In genomic region chr1:138983465-138983864, GRCm38 (mm10) we compare ENCODE assay signal across 10 mouse cellular contexts. TPM values are rescaled to one million over a fixed set of nuclear protein-coding genes. Genes with fewer than 3 reads are reported as not detected.
A peak's percentile ranks its signal among the peaks of the same experiment; 100 is the strongest.
DNase-seq lines count a peak whose midpoint lies in the region; ATAC-seq and TF ChIP-seq lines count a peak whose summit lies in the region.
"Had no signal": no experiment of that assay in that cellular context is flagged by ENCODE, and none has a peak within 500 bp of the region (broad histone marks: within the 10 kb centered on the region; RNA-seq: fewer than 3 reads in every experiment).

No protein-coding gene starts in this region.

- 0 out of 2 replicates have a peak overlapping the region, but pooled peaks have one; percentile 5 for H3K4me2 ChIP-seq in kidney, postnatal 0 days (ENCODE audit: low read length)
- H3K4me2 ChIP-seq in kidney, embryonic 14.5 days (replicated peaks; ENCODE audit: low read depth, low read length), result no peak overlapping the region
- no peak overlapping the region for H3K4me2 ChIP-seq in midbrain, embryonic 16.5 days (ENCODE audit: low read length)
- H3K4me2 ChIP-seq: hindbrain, embryonic 15.5 days had no signal

- no peaks in the 10 kb centered on the region for H3K36me3 ChIP-seq in kidney, postnatal 0 days (ENCODE audit: insufficient read depth, low read length)
- H3K36me3 ChIP-seq in kidney, embryonic 14.5 days (ENCODE audit: control insufficient read depth, insufficient read depth, low read length), result no peaks in the 10 kb centered on the region
- H3K36me3 ChIP-seq in midbrain, embryonic 16.5 days (ENCODE audit: control insufficient read depth, insufficient read depth, low read length), result no peaks in the 10 kb centered on the region
- H3K36me3 ChIP-seq: hindbrain, embryonic 15.5 days had no signal

- ATAC-seq in kidney, postnatal 0 days (replicated peaks; ENCODE audit: low FRiP score, low read depth), result no peak
- no peak for ATAC-seq in kidney, embryonic 14.5 days (ENCODE audit: low FRiP score, low TSS enrichment)
- ATAC-seq in midbrain, embryonic 16.5 days, result no peak
- ATAC-seq in inflammation-experienced regulatory T-cells, adult 6 months, result no peak

- no peaks in the 10 kb centered on the region for H3K9me3 ChIP-seq in kidney, postnatal 0 days (replicated peaks; ENCODE audit: low read length)
- H3K9me3 ChIP-seq in kidney, embryonic 14.5 days (ENCODE audit: control insufficient read depth, low read length), result no peaks in the 10 kb centered on the region
- H3K9me3 ChIP-seq in midbrain, embryonic 16.5 days (replicated peaks; ENCODE audit: control insufficient read depth, low read length, poor library complexity, severe bottlenecking), result no peaks in the 10 kb centered on the region
- H3K9me3 ChIP-seq: hindbrain, embryonic 15.5 days had no signal

- H3K27ac ChIP-seq in kidney, postnatal 0 days, result no peak overlapping the region
- no peak overlapping the region for H3K27ac ChIP-seq in kidney, embryonic 14.5 days (ENCODE audit: low read depth, low read length)
- no peak overlapping the region for H3K27ac ChIP-seq in midbrain, embryonic 16.5 days (ENCODE audit: low read length)
- H3K27ac ChIP-seq: hindbrain, embryonic 15.5 days had no signal

- H3K9ac ChIP-seq in kidney, postnatal 0 days (ENCODE audit: low read depth, low read length), result no peak overlapping the region
- H3K9ac ChIP-seq in kidney, embryonic 14.5 days (ENCODE audit: low read depth, low read length), result no peak overlapping the region
- no peak overlapping the region for H3K9ac ChIP-seq in midbrain, embryonic 16.5 days (ENCODE audit: low read depth, low read length)
- H3K9ac ChIP-seq: hindbrain, embryonic 15.5 days had no signal

- no peaks in the 10 kb centered on the region for H3K4me1 ChIP-seq in kidney, postnatal 0 days (replicated peaks; ENCODE audit: insufficient read depth, low read length)
- H3K4me1 ChIP-seq in kidney, embryonic 14.5 days (ENCODE audit: control insufficient read depth, insufficient read depth, low read length), result no peaks in the 10 kb centered on the region
- peaks cover 9% of the 10 kb centered on the region; the same call in 1 of the 2 replicates for H3K4me1 ChIP-seq in midbrain, embryonic 16.5 days (ENCODE audit: control insufficient read depth, insufficient read depth, low read length)

- DNase-seq in kidney, postnatal 0 days (ENCODE audit: low spot score), result no peak
- DNase-seq in brain, embryonic 14.5 days (ENCODE audit: low read depth), result peak; percentile 67
- DNase-seq in layer of hippocampus, adult 11-12 months (ENCODE audit: low spot score), result peak; percentile 77
- peak; percentile 74 to 77 for DNase-seq in right cerebral cortex, adult 2 months (ENCODE audit: low spot score in 2 of 2)
- DNase-seq in gastrocnemius, postnatal 10 days, result no peak
- DNase-seq: embryo, embryonic 11 days had no signal

- 51% methylated on average over 6 of the region's 6 CpGs for WGBS in kidney, postnatal 0 days
- 60% methylated on average over 6 of the region's 6 CpGs for WGBS in kidney, embryonic 14.5 days
- WGBS in midbrain, embryonic 16.5 days, result 58% methylated on average over 6 of the region's 6 CpGs

- no peak for TF ChIP-seq POLR2A in brain, embryonic 14.5 days (IDR thresholded peaks at IDR 0.05; ENCODE audit: borderline replicate concordance, extremely low read depth, insufficient read depth, insufficient read length, poor library complexity, severe bottlenecking)

- no peak overlapping the region for H3K4me3 ChIP-seq in kidney, postnatal 0 days (replicated peaks; ENCODE audit: low read depth, low read length)
- no peak overlapping the region for H3K4me3 ChIP-seq in kidney, embryonic 14.5 days (ENCODE audit: low read length)
- no peak overlapping the region for H3K4me3 ChIP-seq in midbrain, embryonic 16.5 days (ENCODE audit: low read depth, low read length)
- H3K4me3 ChIP-seq: hindbrain, embryonic 15.5 days had no signal

- TF ChIP-seq CTCF in kidney, postnatal 0 days (IDR thresholded peaks at IDR 0.05; ENCODE audit: low read depth), result no peak
- TF ChIP-seq CTCF in brain, embryonic 14.5 days (IDR thresholded peaks at IDR 0.05; ENCODE audit: borderline replicate concordance, extremely low read depth, insufficient read depth, insufficient read length), result no peak

- no peaks in the 10 kb centered on the region for H3K27me3 ChIP-seq in kidney, postnatal 0 days (ENCODE audit: insufficient read depth, low read length)
- no peaks in the 10 kb centered on the region for H3K27me3 ChIP-seq in kidney, embryonic 14.5 days (ENCODE audit: control insufficient read depth, insufficient read depth, low read length)
- no peaks in the 10 kb centered on the region for H3K27me3 ChIP-seq in midbrain, embryonic 16.5 days (ENCODE audit: control insufficient read depth, insufficient read depth, low read depth, low read length)
- H3K27me3 ChIP-seq: hindbrain, embryonic 15.5 days had no signal

RNA-seq across cellular contexts. Expression of gene Dennd1b, which starts 20.2 kb away (rescaled TPM):
- 11.4 and 12.8 TPM in 2 replicates for polyA plus RNA-seq in kidney, postnatal 0 days (2015; fragmentation: Nextera tagmentation; extraction: Ambion mirVana)
- 10.7 and 13.1 TPM in 2 replicates for polyA plus RNA-seq in kidney, embryonic 14.5 days (2014; fragmentation: Nextera tagmentation; extraction: Ambion mirVana)
- polyA plus RNA-seq in brain, embryonic 14.5 days (2012; rRNA removed), result 4.8 and 7.2 TPM in 2 replicates
- polyA plus RNA-seq in midbrain, embryonic 16.5 days (2015; fragmentation: Nextera tagmentation; extraction: Ambion mirVana), result 9.2 and 10.4 TPM in 2 replicates
- 10 to 100 TPM; 21.6 to 24.5 (median 22.3) TPM for polyA plus RNA-seq in inflammation-experienced regulatory T-cells, adult 6 months (2017; shearing (Covaris generic))
- 10 to 100 TPM; 20.2 to 23.6 TPM for total RNA-seq in gastrocnemius, postnatal 10 days (2021)

Comparison
In these comparisons a context has a peak if more than half of its experiments do, and no peak if none do; other contexts are left out.
1. DNase-seq: peak in brain, embryonic 14.5 days (single experiment), layer of hippocampus, adult 11-12 months (single experiment) and right cerebral cortex, adult 2 months (2 of 2); none in kidney, postnatal 0 days (single experiment) and gastrocnemius, postnatal 10 days (single experiment).